Mouse (Mus musculus) thymus, adult 18-20 months (tissue): ENCODE results near the gene Scrn3.
A peak's percentile ranks its signal among the peaks of the same experiment; 100 is the strongest.

Experiments
- DNase-seq, 2 experiments: peaks; one replicate each; pipeline ENCODE4 v3.0.0; 2022; ENCODE audit warnings: mixed read lengths in 2 of 2

Gene Scrn3

DNA sequence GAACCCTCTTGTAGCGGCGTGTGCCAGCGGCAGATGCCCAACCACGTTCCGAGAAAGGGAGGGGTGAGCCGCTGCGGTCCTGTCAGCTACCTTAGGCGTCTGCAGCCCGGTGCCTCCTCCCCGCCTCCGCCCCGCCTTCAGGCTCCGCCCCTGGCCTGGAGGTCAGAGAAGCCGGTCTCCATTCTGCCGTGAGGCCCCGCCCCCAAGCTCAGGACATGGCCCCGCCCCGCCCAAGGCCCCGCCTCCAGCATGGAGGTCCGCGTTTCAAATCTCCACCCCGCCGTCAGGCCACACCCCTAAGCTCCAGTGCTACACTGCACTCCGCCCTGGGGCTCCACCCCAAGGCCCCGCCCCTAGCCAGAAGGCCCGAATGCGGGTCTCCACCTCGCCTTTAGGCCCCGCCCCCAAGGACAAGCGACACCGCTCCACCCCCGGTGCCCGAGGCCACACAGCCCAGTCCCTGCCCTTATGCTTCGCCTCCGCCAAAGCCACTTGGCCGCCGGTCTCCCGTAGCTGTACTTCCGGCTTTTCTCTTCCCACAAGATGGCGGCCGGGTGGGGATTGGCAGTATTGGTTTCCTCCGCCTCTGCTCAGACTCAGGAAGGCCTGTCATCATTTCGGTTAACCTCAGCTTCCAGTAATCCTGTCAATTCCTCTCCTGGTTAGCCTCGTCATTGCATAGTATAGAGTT, 74.1 kb downstream of the Scrn3 start, which contains the start of gene Gpr155:
TSS of gene Gpr155 (minus strand) at position 217 of the 691 bp plus-strand sequence.
- DNase-seq, result peak; percentile 98
